Mouse (Mus musculus): ENCODE measurements at regions not wholly inside any gene's neighbourhood (a gene's known extent, or its start where the extent isn't known, plus 50 kb on each side); places are given as distances from the start of the nearest gene placed in this dataset.
"Not testable (repeated sequence)": the region's sequence is repeated elsewhere in the genome, so short reads cannot be mapped to it uniquely, and the experiment has no call there.

GRCm38 (mm10) chr2:71597956-71598355 is 51.4 kb upstream of the Dlx2 start:
- Histone ChIP-seq H3K4me3 (replicated peaks; ENCODE audit: control insufficient read depth, low read depth, low read length) (no peak overlapping the region), H3K4me1 (ENCODE audit: control insufficient read depth, insufficient read depth, low read length) (peaks cover 2% of the 10 kb centered on the region; the same call in 1 of the 2 replicates), H3K27ac (ENCODE audit: control insufficient read depth, insufficient read depth, low read depth, low read length, poor library complexity) (no peak overlapping the region)
- TF ChIP-seq CTCF (IDR thresholded peaks at IDR 0.05; ENCODE audit: control insufficient read depth, insufficient read depth, low read length) (no peak), POLR2A (IDR thresholded peaks at IDR 0.05; ENCODE audit: borderline replicate concordance, control insufficient read depth, low read depth, low read length) (no peak)
- 56% methylated on average over 5 of the region's 5 CpGs for WGBS

- Histone ChIP-seq H3K27ac (ENCODE audit: control insufficient read depth, insufficient read depth, low read depth, low read length, poor library complexity) (peak overlapping the region; percentile 37; the same call in 1 of the 2 replicates), H3K4me1 (ENCODE audit: control insufficient read depth, insufficient read depth, low read length) (peaks cover 2% of the 10 kb centered on the region; the same call in 1 of the 2 replicates), H3K4me3 (replicated peaks; ENCODE audit: control insufficient read depth, low read depth, low read length) (peak overlapping the region; percentile 14)
- TF ChIP-seq POLR2A (IDR thresholded peaks at IDR 0.05; ENCODE audit: borderline replicate concordance, control insufficient read depth, low read depth, low read length) (no peak), CTCF (IDR thresholded peaks at IDR 0.05; ENCODE audit: control insufficient read depth, insufficient read depth, low read length) (no peak)
- 3% methylated on average over 10 of the region's 10 CpGs for WGBS
These were observed 51.8 kb upstream of the Dlx2 start for GRCm38 (mm10) chr2:71598368-71598767.

DNA sequence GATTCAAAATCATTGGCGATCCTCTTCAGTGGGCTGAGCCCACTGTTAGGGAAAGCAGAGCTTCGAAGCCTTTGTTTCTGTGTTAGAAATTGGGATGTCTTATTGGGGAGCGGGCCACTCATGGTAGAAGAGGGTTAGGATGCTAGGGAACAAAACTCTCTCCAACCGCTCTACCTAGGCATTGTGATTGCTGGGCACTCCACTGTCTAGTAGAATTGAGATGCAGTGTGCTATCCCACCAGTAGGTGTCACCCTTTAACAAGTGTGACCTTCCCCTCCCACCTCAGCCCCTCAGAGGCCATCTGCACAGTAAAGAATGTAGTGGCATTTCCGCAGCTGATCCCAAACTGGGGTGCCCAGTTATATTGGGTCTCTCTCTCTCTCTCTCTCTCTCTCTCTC is 52.2 kb upstream of the Dlx2 start:
- Histone ChIP-seq H3K4me3 (replicated peaks; ENCODE audit: control insufficient read depth, low read depth, low read length) (no peak overlapping the region), H3K27ac (ENCODE audit: control insufficient read depth, insufficient read depth, low read depth, low read length, poor library complexity) (peak overlapping the region; percentile 37; the same call in 1 of the 2 replicates), H3K4me1 (ENCODE audit: control insufficient read depth, insufficient read depth, low read length) (peaks cover 2% of the 10 kb centered on the region; the same call in 1 of the 2 replicates)
- 4% methylated on average over 5 of the region's 5 CpGs for WGBS
- peak; percentile 94 for TF ChIP-seq CTCF (IDR thresholded peaks at IDR 0.05; ENCODE audit: control insufficient read depth, insufficient read depth, low read length)
- TF ChIP-seq POLR2A (IDR thresholded peaks at IDR 0.05; ENCODE audit: borderline replicate concordance, control insufficient read depth, low read depth, low read length) = no peak

- Histone ChIP-seq H3K4me1 (ENCODE audit: control insufficient read depth, insufficient read depth, low read length) (no peaks in the 10 kb centered on the region; the same call in 1 of the 2 replicates), H3K4me3 (replicated peaks; ENCODE audit: control insufficient read depth, low read depth, low read length) (no peak overlapping the region), H3K27ac (ENCODE audit: control insufficient read depth, insufficient read depth, low read depth, low read length, poor library complexity) (no peak overlapping the region)
- 79% methylated on average over 7 of the region's 7 CpGs for WGBS
- TF ChIP-seq POLR2A (IDR thresholded peaks at IDR 0.05; ENCODE audit: borderline replicate concordance, control insufficient read depth, low read depth, low read length) (no peak), CTCF (IDR thresholded peaks at IDR 0.05; ENCODE audit: control insufficient read depth, insufficient read depth, low read length) (no peak)
These were observed 53.7 kb upstream of the Dlx2 start for GRCm38 (mm10) chr2:71600213-71600612.

- WGBS = 68% methylated on average over 1 of the region's 1 CpGs
- no peak overlapping the region for H3K4me3 ChIP-seq (replicated peaks; ENCODE audit: control insufficient read depth, low read depth, low read length)
- no peak overlapping the region for H3K27ac ChIP-seq (ENCODE audit: control insufficient read depth, insufficient read depth, low read depth, low read length, poor library complexity)
- no peak for TF ChIP-seq POLR2A (IDR thresholded peaks at IDR 0.05; ENCODE audit: borderline replicate concordance, control insufficient read depth, low read depth, low read length)
- no peak for TF ChIP-seq CTCF (IDR thresholded peaks at IDR 0.05; ENCODE audit: control insufficient read depth, insufficient read depth, low read length)
- no peaks in the 10 kb centered on the region; the same call in 1 of the 2 replicates for H3K4me1 ChIP-seq (ENCODE audit: control insufficient read depth, insufficient read depth, low read length)
These were observed 54.4 kb upstream of the Dlx2 start for GRCm38 (mm10) chr2:71600999-71601398.

- H3K27ac ChIP-seq (ENCODE audit: control insufficient read depth, insufficient read depth, low read depth, low read length, poor library complexity); H3K4me1 ChIP-seq (ENCODE audit: control insufficient read depth, insufficient read depth, low read length); H3K4me3 ChIP-seq (replicated peaks; ENCODE audit: control insufficient read depth, low read depth, low read length): not testable (repeated sequence)
- WGBS = 88% methylated on average over 8 of the region's 8 CpGs
These were observed 57.2 kb upstream of the Dlx2 start for GRCm38 (mm10) chr2:71603796-71604195.

GRCm38 (mm10) chr2:71605606-71606005 is 59.1 kb upstream of the Dlx2 start:
- TF ChIP-seq CTCF (IDR thresholded peaks at IDR 0.05; ENCODE audit: control insufficient read depth, insufficient read depth, low read length) (no peak), POLR2A (IDR thresholded peaks at IDR 0.05; ENCODE audit: borderline replicate concordance, control insufficient read depth, low read depth, low read length) (no peak)
- WGBS = 81% methylated on average over 1 of the region's 1 CpGs
- no peak overlapping the region for H3K4me3 ChIP-seq (replicated peaks; ENCODE audit: control insufficient read depth, low read depth, low read length)
- H3K27ac ChIP-seq (ENCODE audit: control insufficient read depth, insufficient read depth, low read depth, low read length, poor library complexity) = no peak overlapping the region
- no peaks in the 10 kb centered on the region; the same call in 1 of the 2 replicates for H3K4me1 ChIP-seq (ENCODE audit: control insufficient read depth, insufficient read depth, low read length)

GRCm38 (mm10) chr2:71607087-71607502 is 60.5 kb upstream of the Dlx2 start:
- TF ChIP-seq CTCF (IDR thresholded peaks at IDR 0.05; ENCODE audit: control insufficient read depth, insufficient read depth, low read length) = no peak
- TF ChIP-seq POLR2A (IDR thresholded peaks at IDR 0.05; ENCODE audit: borderline replicate concordance, control insufficient read depth, low read depth, low read length) = no peak
- 65% methylated on average over 3 of the region's 3 CpGs for WGBS
- Histone ChIP-seq H3K4me3 (replicated peaks; ENCODE audit: control insufficient read depth, low read depth, low read length) (no peak overlapping the region), H3K4me1 (ENCODE audit: control insufficient read depth, insufficient read depth, low read length) (no peaks in the 10 kb centered on the region; the same call in 1 of the 2 replicates), H3K27ac (ENCODE audit: control insufficient read depth, insufficient read depth, low read depth, low read length, poor library complexity) (no peak overlapping the region)

GRCm38 (mm10) chr2:71613216-71613615 is 66.7 kb upstream of the Dlx2 start:
- WGBS = 56% methylated on average over 2 of the region's 2 CpGs
- H3K4me3 ChIP-seq (replicated peaks; ENCODE audit: control insufficient read depth, low read depth, low read length) = no peak overlapping the region
- H3K4me1 ChIP-seq (ENCODE audit: control insufficient read depth, insufficient read depth, low read length) = no peaks in the 10 kb centered on the region; the same call in 1 of the 2 replicates
- no peak overlapping the region for H3K27ac ChIP-seq (ENCODE audit: control insufficient read depth, insufficient read depth, low read depth, low read length, poor library complexity)
- no peak for TF ChIP-seq POLR2A (IDR thresholded peaks at IDR 0.05; ENCODE audit: borderline replicate concordance, control insufficient read depth, low read depth, low read length)
- no peak for TF ChIP-seq CTCF (IDR thresholded peaks at IDR 0.05; ENCODE audit: control insufficient read depth, insufficient read depth, low read length)
